Mouse (Mus musculus) lung, postnatal 10 days (tissue): ENCODE measurements at regions not wholly inside any gene's neighbourhood (a gene's known extent, or its start where the extent isn't known, plus 50 kb on each side); places are given as distances from the start of the nearest gene placed in this dataset.

ENCODE experiments used
- DNase-seq: peaks from one replicate; pipeline ENCODE4 v3.0.0; 2021

GRCm38 (mm10) chr10:117940441-117941265 is 94.8 kb upstream of the Rap1b start:
- DNase-seq: peak; percentile 44

- no peak for DNase-seq
Measured at GRCm38 (mm10) chr10:117941266-117941651, 95.4 kb upstream of the Rap1b start.

DNA sequence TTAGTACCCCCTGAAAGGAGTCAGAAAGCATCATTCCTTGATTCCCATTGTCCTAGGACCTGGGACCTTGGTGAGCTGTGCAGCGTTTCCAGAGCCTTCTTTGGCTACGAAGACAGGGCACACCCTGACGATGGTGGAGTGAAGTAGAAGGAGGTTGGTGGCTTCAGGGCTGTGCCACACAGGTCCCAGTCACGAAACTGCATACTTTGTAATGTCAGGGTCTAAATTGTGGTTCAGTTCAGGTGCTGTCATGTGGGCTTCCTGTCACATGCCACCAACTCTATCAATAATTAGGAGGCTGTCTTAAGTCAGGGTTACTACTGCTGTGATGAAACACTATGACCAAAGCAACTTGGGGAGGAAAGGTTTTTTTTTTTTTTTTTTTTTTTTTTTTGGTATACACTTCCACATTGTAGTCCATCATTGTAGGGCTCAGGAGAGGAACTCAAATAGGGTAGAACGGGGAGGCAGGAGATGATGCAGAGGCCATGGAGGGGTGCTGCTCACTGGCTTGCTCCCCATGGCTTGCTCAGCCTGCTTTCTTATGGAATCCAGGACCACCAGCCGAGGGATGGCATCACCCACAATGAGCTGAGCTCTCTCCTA is 98.0 kb upstream of the Rap1b start:
- no peak for DNase-seq

- DNase-seq: no peak
Measured at GRCm38 (mm10) chr10:117947191-117947590, 101.4 kb upstream of the Rap1b start.

DNA sequence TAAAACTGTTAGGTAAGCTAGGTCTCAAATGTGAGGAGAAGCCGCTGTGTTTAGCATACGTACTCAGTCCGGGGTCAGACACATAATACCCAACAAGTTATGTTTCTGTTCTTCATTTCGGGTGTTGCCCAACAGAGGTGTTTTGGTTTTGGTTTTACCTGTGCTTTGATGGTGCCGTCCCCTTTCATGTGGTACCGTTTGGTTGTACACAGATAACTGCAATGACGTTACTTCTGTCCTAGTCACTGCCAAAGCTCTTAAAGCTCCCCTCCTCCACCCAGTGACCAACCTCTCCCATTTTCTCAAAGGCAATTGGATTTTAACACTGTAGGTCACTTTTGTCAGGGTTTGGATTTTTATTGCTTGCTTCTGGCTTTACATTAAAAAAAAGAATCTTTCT is 102.1 kb upstream of the Rap1b start:
- DNase-seq: no peak

DNA sequence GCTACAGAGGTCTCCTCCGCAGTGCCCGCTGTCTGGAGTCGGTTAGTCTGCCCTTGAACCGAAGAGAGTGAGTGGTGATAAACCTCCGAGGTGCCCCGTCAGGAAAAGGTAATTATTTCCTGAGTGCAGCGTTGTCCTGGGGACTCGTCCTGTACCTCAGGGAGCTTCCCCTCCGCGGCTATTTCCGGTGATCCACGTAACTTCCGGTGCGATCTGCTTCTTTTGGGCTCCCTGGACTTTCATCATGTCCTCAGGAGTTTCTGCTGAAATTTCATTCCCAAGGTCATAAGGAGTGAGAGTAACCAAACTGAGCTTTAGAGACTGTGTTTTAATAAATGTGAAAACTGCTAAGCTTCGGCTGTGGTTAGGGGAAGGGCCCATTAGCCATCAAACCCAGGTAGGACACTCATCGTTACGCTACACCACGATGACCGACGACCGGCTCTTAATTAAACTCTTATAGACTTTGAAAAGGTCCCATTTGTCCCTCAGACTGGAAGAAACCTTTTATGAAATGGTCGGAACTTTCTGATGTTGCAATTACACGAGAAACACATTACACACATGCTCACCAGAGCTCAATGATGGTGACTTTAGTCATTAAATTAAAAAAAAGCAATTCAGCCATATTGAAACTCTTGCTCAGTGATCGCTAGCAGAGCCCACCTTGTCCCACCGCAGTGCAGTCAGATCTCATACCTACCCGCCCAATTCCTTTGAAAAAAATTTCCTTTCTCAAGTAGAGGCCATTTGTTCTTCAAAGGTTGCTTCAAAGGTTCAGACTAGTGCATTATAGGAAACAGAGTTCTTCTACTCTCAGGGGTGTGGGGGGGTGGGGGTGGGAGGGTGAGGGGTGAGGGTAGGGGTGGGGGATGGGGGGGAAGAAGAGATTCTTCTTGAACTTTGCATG is 106.5 kb upstream of the Rap1b start:
- DNase-seq: peak; percentile 19

DNA sequence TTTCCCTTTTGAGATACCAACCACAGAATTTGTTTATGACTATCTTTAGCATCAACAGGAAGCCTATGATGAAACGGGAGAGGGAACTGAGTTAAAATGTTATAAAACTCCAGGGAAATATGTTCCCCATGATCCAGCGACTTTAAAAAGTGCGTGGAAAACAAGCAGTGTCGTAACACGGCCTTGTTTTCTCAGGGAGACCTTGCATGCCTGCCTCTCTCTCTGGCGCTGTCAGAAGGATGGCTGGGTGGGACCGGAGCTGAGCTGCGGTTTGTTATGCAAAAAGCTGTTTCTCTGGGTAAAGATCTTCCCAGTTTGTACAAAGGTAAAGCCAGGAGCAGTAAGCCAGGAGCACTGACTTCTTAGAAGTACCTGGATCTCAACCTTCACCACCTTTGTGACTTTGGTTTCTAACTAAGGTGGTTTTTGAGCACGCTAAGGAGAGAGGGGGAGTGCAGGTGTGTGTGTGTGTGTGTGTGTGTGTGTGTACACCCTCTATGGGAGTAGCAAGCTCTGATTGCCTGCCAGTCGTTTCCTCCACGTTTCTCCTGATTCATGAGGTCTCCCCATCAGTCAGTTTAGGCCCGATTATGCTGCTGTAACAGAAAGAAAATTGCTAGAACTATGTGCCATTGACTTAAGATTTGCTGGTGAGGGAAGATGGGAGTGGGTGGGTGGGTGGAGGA is 107.3 kb upstream of the Rap1b start:
- peak; percentile 23 for DNase-seq

- no peak for DNase-seq
Measured at GRCm38 (mm10) chr10:117956174-117956950, 110.5 kb upstream of the Rap1b start.

GRCm38 (mm10) chr10:117974706-117975105 is 128.9 kb upstream of the Rap1b start:
- DNase-seq: no peak

DNA sequence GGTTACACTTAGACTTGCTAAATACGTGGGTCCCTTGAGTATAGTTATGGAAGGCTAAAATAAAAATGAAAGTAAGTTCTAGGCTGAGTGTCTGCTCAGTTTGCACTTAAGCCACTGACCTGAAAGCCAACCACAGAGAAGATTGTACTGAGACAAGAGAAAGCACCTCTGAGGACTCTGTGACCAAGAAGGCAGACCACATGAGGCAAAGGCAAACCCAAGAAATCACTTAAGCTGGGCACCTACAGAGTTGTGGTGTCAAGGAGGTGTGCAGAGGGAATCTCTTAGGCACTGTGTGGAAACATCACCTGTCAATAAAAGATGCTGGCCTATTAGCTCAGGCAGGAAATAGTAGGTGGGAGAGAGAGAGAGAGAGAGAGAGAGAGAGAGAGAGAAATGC is 129.6 kb upstream of the Rap1b start:
- no peak for DNase-seq

DNA sequence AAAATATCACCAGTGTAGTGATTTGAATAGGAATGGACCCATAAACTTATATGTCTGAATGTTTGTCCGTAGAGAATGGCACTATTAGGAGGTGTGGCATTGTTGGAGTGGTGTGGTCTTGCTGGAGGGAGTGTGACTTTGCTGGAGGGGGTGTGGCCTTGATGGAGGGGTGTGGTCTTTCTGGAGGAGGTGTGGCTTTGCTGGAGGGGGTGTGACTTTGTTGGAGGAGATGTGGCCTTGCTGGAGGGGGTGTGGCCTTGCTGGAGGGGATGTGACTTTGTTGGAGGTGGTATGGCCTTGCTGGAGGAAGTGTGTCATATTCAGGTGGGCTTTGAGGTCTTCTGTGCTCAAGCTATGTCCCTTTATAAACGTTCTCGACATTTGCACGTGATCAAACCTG is 133.3 kb upstream of the Rap1b start:
- DNase-seq: no peak

GRCm38 (mm10) chr10:117982611-117983210 is 136.9 kb upstream of the Rap1b start:
- peak; percentile 58 for DNase-seq

- DNase-seq: peak; percentile 22
Measured at GRCm38 (mm10) chr10:117983271-117983670, 137.4 kb upstream of the Rap1b start.

DNA sequence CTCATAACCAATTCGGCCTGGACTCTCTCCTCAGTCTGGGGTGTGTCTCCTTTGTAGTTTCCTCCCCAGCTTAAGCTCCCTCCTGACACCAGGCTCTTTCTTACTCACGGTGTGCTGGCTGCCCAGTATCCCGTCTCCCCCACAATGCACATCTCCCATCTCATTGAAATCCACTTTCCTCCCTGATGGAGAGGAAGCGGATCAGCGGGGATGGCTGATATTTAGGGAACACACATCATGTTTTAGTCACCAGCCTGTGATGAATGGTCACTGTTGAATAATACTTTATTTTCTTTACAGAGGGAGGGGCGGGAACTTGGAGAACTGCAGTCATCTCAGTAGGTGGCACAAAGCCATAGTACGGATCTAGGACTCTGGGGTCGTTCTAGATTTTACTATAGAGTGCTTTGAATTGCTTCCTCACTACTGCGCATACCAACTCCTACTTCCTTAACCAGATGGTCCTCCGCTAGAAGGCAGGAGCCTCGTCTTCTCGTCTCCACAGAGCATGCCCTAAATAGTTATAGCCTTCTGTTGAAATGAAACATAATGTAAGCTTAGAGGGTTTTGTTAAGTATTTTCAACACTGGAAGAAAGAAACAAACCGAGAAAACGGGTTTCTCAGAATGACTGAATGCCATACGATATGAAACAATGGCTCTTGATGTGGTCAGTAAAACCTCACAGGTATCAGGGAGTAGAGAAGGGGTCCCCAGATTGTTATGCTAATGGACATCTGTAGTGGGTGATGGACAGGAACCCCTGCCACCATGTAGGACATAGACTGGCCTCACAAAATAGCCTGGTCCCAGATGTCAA is 139.2 kb upstream of the Rap1b start:
- no peak for DNase-seq

DNA sequence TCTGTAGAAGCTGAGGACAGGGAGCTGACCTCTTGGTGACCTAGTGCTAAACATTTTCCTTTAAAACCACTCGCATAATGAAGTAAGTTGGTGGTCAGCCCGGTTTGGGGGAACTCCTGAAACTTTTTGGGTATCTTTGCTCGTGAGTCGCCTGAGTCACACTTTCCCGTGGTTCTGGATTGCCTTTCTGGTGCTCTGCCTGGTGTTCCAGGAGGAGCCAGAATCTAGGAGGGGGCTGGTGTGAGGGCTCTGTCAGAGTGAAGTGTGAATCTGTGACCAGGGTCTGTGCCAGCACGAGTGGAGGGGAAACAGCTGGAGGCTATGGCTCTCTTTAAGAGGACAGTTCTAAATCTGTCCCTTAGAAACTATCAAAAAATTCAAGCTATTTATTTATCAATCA is 141.8 kb upstream of the Rap1b start:
- peak; percentile 83 for DNase-seq

DNA sequence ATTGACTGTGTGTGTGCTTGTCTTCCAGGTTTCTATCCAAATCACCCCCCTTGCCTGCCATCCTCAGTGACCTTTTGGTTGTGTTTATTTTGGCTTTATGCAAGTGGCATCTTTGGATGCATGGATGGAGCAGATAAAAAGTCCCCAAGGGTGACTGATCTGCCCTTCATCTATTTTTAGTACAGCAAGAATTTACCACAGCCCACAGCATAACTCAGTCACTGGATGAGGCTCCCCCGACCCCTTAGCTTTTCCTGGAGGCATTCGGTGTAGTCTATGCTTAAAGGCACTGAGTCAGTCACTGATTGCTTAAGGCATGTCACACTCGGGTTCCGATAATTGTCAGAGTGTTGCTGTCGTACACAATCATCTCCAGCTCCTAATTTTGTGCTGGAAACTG is 142.2 kb upstream of the Rap1b start:
- DNase-seq: peak; percentile 9

DNA sequence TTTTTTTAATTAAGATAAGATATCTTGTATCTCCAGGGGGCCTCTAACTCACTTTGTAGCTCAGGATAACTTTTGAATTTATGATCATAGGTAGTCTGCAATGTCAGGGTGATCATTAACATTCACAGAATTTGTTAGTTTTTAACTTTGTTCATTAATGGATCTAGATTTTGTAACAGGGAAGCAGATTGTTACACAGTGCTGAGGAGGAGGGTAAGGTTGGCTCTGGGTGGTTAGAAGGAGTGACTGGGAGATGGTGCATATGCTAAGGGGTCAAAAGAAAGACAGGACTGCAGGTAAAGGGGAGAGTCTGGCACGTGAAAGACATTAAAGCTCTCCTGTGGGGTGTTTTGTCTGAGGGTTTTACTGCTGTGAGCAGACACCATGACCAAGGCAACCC is 145.3 kb upstream of the Rap1b start:
- no peak for DNase-seq

GRCm38 (mm10) chr10:117992317-117992716 is 146.5 kb upstream of the Rap1b start:
- no peak for DNase-seq

GRCm38 (mm10) chr10:117993809-117994208 is 147.8 kb upstream of the Mdm1 start:
- DNase-seq: no peak

GRCm38 (mm10) chr10:117994768-117995167 is 146.8 kb upstream of the Mdm1 start:
- no peak for DNase-seq

- DNase-seq: no peak
Measured at GRCm38 (mm10) chr10:117997796-117998195, 143.8 kb upstream of the Mdm1 start.
